Mouse (Mus musculus) frontal cortex, adult (tissue): ENCODE results near the gene C1qb.

Source experiments
- ATAC-seq: cut with Nextera tagmentation; 2 replicates; pipeline ENCODE4 v1.9.2; 2017; ENCODE audit warnings: mild to moderate bottlenecking, moderate library complexity, mixed read lengths; ENCODE audit not compliant: low TSS enrichment

C1qb gene

GRCm38 (mm10) chr4:136893691-136894543, 7.9 kb upstream of the C1qb start:
- ATAC-seq = peak; percentile 81; the same call in 1 of the 2 replicates

GRCm38 (mm10) chr4:136892811-136893210, 6.8 kb upstream of the C1qb start, which contains the start of gene C1qc:
C1qc (minus strand) TSS chr4:136893065.
- ATAC-seq = no peak

- ATAC-seq = no peak
These were observed 6.4 kb upstream of the C1qb start for GRCm38 (mm10) chr4:136892371-136892770.

DNA sequence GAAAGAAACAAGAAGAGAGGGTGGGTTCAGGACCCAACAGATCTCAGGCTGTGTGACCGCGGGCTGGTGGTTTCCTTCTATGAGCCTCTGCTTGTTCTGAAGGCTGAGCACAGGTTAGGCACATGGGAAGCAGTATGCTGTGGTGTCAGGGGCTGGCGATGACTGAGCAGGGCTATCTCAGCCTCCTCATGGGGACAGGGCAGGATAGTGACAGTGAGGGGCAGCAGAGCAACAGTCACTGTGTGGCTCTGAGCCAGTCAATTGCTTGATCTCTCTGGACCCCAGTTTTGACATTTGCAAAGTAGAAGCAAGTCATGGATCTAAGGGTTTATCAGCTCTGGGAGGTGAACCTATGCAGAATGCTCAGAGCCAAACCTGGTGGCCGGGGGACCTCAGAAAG, 5.1 kb upstream of the C1qb start:
- no peak for ATAC-seq

- no peak for ATAC-seq
These were observed 4.0 kb upstream of the C1qb start for GRCm38 (mm10) chr4:136889981-136890380.

DNA sequence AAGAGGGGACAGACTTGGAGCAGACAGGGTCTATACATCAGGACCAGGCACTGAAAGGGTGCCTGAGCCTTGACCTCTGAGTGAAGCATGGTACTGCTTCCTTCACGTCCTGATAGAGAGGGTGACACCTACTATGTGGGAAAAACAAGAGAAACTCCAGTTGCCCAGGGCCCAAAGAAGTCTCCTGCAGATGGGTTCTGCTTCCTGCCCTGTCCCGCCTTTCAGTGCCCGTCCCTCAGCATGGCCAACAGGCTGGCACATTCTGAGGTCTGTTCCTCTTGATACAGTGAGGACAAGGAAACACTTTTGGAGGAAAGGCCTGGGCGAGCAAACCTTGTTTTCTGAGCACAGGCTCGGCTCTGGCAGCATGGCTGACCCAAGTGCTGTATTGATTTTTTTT, 1.7 kb upstream of the C1qb start:
- ATAC-seq = no peak

DNA sequence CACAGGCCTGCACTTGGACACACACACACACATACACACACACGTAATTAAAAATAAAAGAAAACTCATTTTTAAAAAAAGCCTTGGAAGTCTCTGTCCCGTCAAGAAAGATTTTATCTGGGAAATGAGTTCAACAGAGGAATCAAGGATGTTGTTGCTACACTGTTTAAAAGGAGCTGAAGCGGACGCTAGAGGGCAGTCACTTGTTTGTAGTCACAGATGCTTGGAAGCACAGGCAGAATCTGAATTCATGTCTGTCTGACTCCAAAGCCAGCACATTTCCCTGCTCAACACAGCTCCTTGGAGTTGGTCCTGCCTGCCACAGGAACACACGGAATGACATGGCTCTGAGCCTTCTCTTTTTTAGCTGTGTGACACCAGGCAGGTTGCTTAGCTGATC, 7.4 kb downstream of the C1qb start:
- ATAC-seq = no peak

DNA sequence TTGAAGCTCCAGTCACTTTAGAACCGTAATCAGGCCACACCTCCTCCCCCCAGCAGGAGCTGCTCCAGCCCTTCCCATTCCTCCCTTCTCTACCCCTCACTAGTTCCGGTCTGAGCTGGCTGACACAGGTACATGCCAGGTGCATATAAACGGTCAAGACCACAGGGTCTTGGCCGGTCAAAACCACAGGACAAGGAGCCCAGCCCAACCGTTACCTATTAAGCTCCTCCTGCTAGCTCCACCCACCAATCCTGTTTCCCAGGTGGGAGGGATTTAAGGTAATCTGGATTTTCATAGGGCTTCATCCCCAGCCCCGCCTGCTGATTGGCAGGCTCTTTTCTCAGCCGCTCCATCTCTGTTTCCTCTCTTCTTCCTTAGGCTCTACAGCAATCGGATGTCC, 7.8 kb downstream of the C1qb start:
- no peak for ATAC-seq

DNA sequence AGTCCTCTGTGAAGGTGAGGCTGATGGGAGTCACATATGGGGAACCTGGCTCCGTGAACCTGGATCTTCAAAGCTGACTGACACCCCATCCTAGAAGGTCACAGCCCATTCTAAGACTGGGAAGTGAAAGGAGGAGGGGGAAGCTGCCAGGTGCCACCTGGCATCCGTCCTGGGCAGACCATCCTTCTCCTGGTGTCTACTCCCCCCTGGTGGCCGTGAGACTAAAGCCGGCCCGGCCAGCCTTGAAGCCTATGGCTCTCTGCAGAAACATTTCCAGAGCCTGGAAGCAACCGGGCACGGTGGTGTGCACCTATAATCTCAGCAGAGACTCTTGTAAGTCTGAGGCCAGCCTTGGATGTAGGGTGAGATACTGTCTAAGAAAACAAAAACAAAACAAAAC, 9.0 kb downstream of the C1qb start:
- ATAC-seq = peak; percentile 62; the same call in 1 of the 2 replicates

GRCm38 (mm10) chr4:136875012-136875411, 11.0 kb downstream of the C1qb start:
- ATAC-seq = peak; percentile 55; the same call in 1 of the 2 replicates

GRCm38 (mm10) chr4:136868371-136868770, 17.6 kb downstream of the C1qb start:
- no peak for ATAC-seq

GRCm38 (mm10) chr4:136867690-136868345, 18.2 kb downstream of the C1qb start:
- ATAC-seq = no peak

- ATAC-seq = no peak
These were observed 20.5 kb downstream of the C1qb start for GRCm38 (mm10) chr4:136865531-136865930.

DNA sequence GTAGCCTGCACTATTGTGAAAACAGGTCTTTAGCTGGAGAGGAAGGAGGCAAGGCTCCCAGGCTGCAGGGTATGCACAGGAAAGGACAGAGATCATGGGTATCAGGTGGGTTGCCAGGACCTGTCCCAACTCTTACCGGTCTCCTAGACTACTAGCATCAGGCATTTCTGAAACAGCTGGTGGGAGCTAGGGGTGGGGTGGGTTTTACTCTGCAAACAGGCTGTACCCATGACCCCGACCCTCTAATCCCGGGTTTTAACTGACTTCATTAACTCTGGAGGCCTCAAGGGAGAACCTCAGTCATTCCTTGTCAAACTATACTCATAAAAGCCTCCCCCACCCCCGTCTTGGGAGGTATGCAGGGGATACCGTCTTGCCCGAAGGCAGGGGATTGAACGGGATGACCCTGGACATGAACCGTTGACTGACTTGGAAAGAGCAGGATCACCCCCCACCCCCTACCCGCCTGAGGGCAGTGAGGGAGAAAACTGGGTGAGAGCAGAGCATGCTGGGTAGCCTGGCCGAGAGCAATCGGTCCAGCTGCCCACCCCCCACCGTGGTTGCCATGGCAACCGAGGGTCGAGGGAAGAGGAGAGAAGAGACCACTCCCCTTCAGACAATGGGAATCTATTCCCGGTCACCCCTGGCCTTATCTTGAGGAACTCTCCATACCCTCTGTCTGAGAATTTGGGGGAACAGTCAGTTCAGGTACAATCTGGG, 21.1 kb downstream of the C1qb start:
- ATAC-seq = no peak

DNA sequence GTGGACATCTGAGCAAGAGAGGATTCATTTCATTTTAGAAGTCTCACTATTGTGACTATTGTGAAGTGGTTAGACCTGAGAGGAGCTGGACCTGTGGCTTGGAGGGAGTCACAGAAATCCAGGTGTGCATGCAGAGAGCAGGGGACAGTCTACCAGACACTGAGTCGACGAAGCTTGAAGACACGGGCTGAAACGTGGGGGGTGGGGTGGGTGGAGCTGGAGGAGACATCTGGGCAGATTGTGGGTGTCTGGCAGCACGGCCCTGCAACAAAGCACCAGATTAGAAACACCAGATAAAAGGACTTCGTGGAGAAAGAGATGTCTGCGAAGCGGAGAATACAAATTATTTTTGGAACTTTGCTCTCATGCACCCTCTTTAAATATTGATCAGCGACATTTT, 22.5 kb downstream of the C1qb start:
- peak; percentile 31; the same call in 1 of the 2 replicates for ATAC-seq

DNA sequence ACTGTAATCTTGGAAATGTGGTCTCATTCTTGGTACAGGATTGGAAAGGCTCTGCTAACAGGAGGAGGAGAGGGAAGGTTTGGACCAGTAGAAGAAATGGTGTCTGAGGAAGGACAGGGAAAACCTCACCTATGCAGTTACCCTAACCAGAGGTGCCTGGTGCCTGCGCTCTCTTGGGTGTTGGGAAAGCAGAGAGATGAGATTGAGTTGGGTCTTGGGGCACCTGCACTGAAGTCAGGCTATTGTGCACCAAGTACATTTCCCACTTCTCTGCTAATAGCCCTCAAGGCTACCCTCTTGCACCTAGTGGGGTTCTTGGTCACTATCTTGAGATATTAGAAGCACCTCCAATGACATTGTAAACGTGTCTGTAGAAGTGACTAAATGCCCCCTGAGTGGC, 23.6 kb downstream of the C1qb start:
- no peak for ATAC-seq

- no peak for ATAC-seq
These were observed 24.2 kb downstream of the C1qb start for GRCm38 (mm10) chr4:136861806-136862205.

- no peak for ATAC-seq
These were observed 26.0 kb downstream of the C1qb start for GRCm38 (mm10) chr4:136860022-136860421.

DNA sequence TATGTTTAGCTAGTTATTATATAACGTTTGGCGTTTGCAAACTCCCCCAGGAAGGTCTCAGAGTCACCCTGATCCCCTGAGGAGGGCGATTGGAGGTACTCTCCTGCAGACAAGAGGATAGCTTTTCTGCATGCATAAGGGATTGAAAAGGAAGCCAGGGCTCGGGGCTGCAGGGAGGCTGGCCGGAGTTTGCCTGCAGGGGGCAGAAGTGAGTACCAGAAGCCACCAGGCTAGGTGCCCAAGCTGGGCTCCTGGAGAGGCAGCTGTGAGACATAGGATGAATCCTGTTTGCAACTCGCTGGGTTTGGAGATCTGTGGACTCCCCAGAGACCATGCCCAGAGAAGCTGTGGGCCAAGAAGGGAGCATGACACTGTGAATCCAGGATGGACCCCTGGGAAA, 30.9 kb downstream of the C1qb start:
- peak; percentile 72; the same call in 1 of the 2 replicates for ATAC-seq

GRCm38 (mm10) chr4:136852989-136853388, 33.0 kb downstream of the C1qb start:
- no peak for ATAC-seq

- ATAC-seq = no peak
These were observed 33.9 kb downstream of the C1qb start for GRCm38 (mm10) chr4:136852119-136852518.

DNA sequence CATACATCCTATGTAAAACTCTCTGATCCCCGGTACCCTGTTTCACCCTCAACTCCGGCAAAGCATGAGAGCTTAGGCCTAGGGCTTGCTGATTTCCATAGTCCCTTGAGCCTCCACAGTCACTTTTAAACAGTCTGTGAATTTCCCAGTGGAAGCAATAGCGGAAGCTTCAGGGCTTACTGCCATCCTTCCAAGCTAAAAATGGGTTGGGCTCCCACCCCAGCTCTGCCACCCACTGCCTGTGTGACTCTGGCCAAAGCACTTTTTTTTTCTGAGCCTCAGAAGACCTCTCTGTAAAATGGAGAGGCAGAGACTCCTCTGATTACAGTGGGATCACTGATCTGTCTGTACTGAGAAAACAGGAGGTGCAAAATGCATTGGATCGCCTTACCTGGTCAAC, 37.4 kb downstream of the C1qb start:
- peak; percentile 97 for ATAC-seq
